Mouse (Mus musculus) embryonic facial prominence, embryonic 14.5 days (tissue): ENCODE data around the gene Inpp4a. TPM values are rescaled to one million over a fixed set of nuclear protein-coding genes. Genes with fewer than 3 reads are reported as not detected.

ENCODE experiments used
- ATAC-seq: fragments of 200-750 bp; cut with Nextera tagmentation; 2 replicates; pipeline ENCODE4 v1.8.0; 2017; ENCODE audit warnings: low read depth, moderate number of reproducible peaks, moderate TSS enrichment
- DNase-seq: peaks from one replicate; pipeline ENCODE4 v3.0.0-alpha.2; 2015; ENCODE audit warnings: low spot score
- H3K27ac ChIP-seq: fragments of 300-500 bp; sonication (generic); replicated peaks from 2 replicates; pipeline ENCODE4 v1.5.1; 2014; ENCODE audit warnings: low read depth, mild to moderate bottlenecking, low read length, moderate library complexity
- H3K27me3 ChIP-seq: fragments of 300-500 bp; sonication (generic); replicated peaks from 2 replicates; pipeline ENCODE4 v1.6.1; 2014; ENCODE audit warnings: low read length; ENCODE audit not compliant: control insufficient read depth, insufficient read depth
- H3K36me3 ChIP-seq: fragments of 300-500 bp; sonication (generic); 2 replicates; pipeline ENCODE4 v1.6.1; 2014; ENCODE audit warnings: low read length, mixed read lengths; ENCODE audit not compliant: control insufficient read depth, insufficient read depth
- H3K4me1 ChIP-seq: fragments of 300-500 bp; sonication (generic); 2 replicates; pipeline ENCODE4 v1.6.1; 2014; ENCODE audit warnings: antibody characterized with exemption, low read length; ENCODE audit not compliant: control insufficient read depth, insufficient read depth
- H3K4me2 ChIP-seq: fragments of 300-500 bp; sonication (generic); 2 replicates; pipeline ENCODE4 v1.6.1; 2014; ENCODE audit warnings: low read depth, mild to moderate bottlenecking, low read length, moderate library complexity, mixed read lengths
- H3K4me3 ChIP-seq: fragments of 300-500 bp; sonication (generic); 2 replicates; pipeline ENCODE4 v1.5.1; 2014; ENCODE audit warnings: low read depth, mild to moderate bottlenecking, low read length
- H3K9ac ChIP-seq: fragments of 300-500 bp; sonication (generic); 2 replicates; pipeline ENCODE4 v1.6.1; 2014; ENCODE audit warnings: low read depth, mild to moderate bottlenecking, low read length, moderate library complexity, mixed read lengths
- H3K9me3 ChIP-seq: fragments of 300-500 bp; sonication (generic); 2 replicates; pipeline ENCODE4 v1.6.1; 2016; ENCODE audit warnings: low read length; ENCODE audit not compliant: control insufficient read depth
- WGBS: fragments of 180-500 bp; shearing (Covaris S2); extraction: QIAGEN DNeasy Blood & Tissue Kit; methylation state at CpG from one replicate; pipeline ENCODE4 v1.1.7; 2014; 5-methylcytosine and 5-hydroxymethylcytosine counted together
- polyA plus RNA-seq: library from polyadenylated mRNA; unstranded; fragments of >200 nt; fragmentation: Nextera tagmentation; extraction: Ambion mirVana; gene quantifications from 2 replicates; pipeline ENCODE4 v1.2.1, GENCODE M21; 2014

Gene Inpp4a
- polyA plus RNA-seq, 1 experiment from 2014 or later: 17.7 TPM

GRCm38 (mm10) chr1:37427144-37427875 lies 127.6 kb downstream of the Inpp4a start:
- Histone ChIP-seq H3K36me3 (peaks cover 42% of the 10 kb centered on the region), H3K4me3 (no peak overlapping the region), H3K9me3 (peaks cover 10% of the 10 kb centered on the region), H3K4me1 (peaks cover 12% of the 10 kb centered on the region), H3K4me2 (no peak overlapping the region), H3K27ac (no peak overlapping the region), H3K9ac (no peak overlapping the region), H3K27me3 (no peaks in the 10 kb centered on the region)
- ATAC-seq: no peak
- DNase-seq: no peak
- WGBS: 93% methylated on average over 8 of the region's 8 CpGs

GRCm38 (mm10) chr1:37428911-37429310 lies 129.2 kb downstream of the Inpp4a start:
- DNase-seq (no peak), ATAC-seq (no peak)
- H3K27me3 ChIP-seq: no peaks in the 10 kb centered on the region
- H3K36me3 ChIP-seq: peaks cover 45% of the 10 kb centered on the region
- peaks cover 12% of the 10 kb centered on the region for H3K4me1 ChIP-seq
- peak overlapping the region; percentile 88 for H3K4me3 ChIP-seq
- H3K9ac ChIP-seq: peak overlapping the region; percentile 94; the same call in 1 of the 2 replicates
- H3K9me3 ChIP-seq: peaks cover 8% of the 10 kb centered on the region
- H3K27ac ChIP-seq: no peak overlapping the region
- peak overlapping the region; percentile 83 for H3K4me2 ChIP-seq
- whole genome bisulfite sequencing: 66% methylated on average over 2 of the region's 2 CpGs

GRCm38 (mm10) chr1:37429366-37430296 lies 130.0 kb downstream of the Inpp4a start, which contains the start of the genes Coa5 and Unc50:
Gene Coa5 (minus strand): TSS chr1:37430103.
Gene Unc50 (plus strand): TSS chr1:37430139.
- Histone ChIP-seq H3K4me3 (peak within 1 kb of the TSS; percentile 88), H3K4me2 (peak within 1 kb of the TSS; percentile 83), H3K27ac (no peak within 1 kb of the TSS; the same call in 1 of the 2 replicates), H3K27me3 (no peaks in the 10 kb centered on the region), H3K9me3 (peaks cover under 1% of the 10 kb centered on the region; the same call in 1 of the 2 replicates), H3K4me1 (peaks cover 12% of the 10 kb centered on the region), H3K9ac (peak within 1 kb of the TSS; percentile 94), H3K36me3 (peaks cover 42% of the 10 kb centered on the region)
- ATAC-seq: peak; percentile 99
- WGBS: 3% methylated on average over 49 of the region's 57 CpGs
- DNase-seq: peak; percentile 99

- peak overlapping the region; percentile 88 for H3K4me3 ChIP-seq
- 2% methylated on average over 40 of the region's 40 CpGs for WGBS
- H3K4me2 ChIP-seq: peak overlapping the region; percentile 83
- H3K27me3 ChIP-seq: no peaks in the 10 kb centered on the region
- H3K36me3 ChIP-seq: peaks cover 44% of the 10 kb centered on the region
- peak overlapping the region; percentile 94 for H3K9ac ChIP-seq
- no peaks in the 10 kb centered on the region for H3K9me3 ChIP-seq
- peak; percentile 51; the same call in 1 of the 2 replicates for ATAC-seq
- H3K4me1 ChIP-seq: peaks cover 12% of the 10 kb centered on the region
- peak; percentile 11 for DNase-seq
- no peak overlapping the region; the same call in 1 of the 2 replicates for H3K27ac ChIP-seq
These were observed 130.7 kb downstream of the Inpp4a start for GRCm38 (mm10) chr1:37430297-37430840.

- 87% methylated on average over 3 of the region's 3 CpGs for WGBS
- ATAC-seq: no peak
- no peak overlapping the region for H3K9ac ChIP-seq
- no peak overlapping the region for H3K4me3 ChIP-seq
- H3K36me3 ChIP-seq: peaks cover 81% of the 10 kb centered on the region
- H3K27me3 ChIP-seq: no peaks in the 10 kb centered on the region
- no peaks in the 10 kb centered on the region; the same call in 1 of the 2 replicates for H3K4me1 ChIP-seq
- H3K4me2 ChIP-seq: no peak overlapping the region
- no peaks in the 10 kb centered on the region for H3K9me3 ChIP-seq
- no peak for DNase-seq
- no peak overlapping the region for H3K27ac ChIP-seq
These were observed 136.8 kb downstream of the Inpp4a start for GRCm38 (mm10) chr1:37436419-37436818.

- no peak overlapping the region for H3K27ac ChIP-seq
- DNase-seq: no peak
- no peak for ATAC-seq
- no peaks in the 10 kb centered on the region for H3K4me1 ChIP-seq
- peaks cover 34% of the 10 kb centered on the region for H3K36me3 ChIP-seq
- WGBS: 90% methylated on average over 16 of the region's 16 CpGs
- H3K27me3 ChIP-seq: no peaks in the 10 kb centered on the region
- H3K4me3 ChIP-seq: no peak overlapping the region
- no peak overlapping the region for H3K9ac ChIP-seq
- no peaks in the 10 kb centered on the region for H3K9me3 ChIP-seq
- no peak overlapping the region for H3K4me2 ChIP-seq
These were observed 143.5 kb downstream of the Inpp4a start for GRCm38 (mm10) chr1:37442848-37443835.

- DNase-seq (peak; percentile 18), ATAC-seq (no peak)
- Histone ChIP-seq H3K9ac (no peak overlapping the region), H3K4me1 (no peaks in the 10 kb centered on the region), H3K27me3 (no peaks in the 10 kb centered on the region), H3K4me3 (no peak overlapping the region), H3K36me3 (peaks cover 10% of the 10 kb centered on the region; the same call in 1 of the 2 replicates), H3K4me2 (no peak overlapping the region), H3K9me3 (no peaks in the 10 kb centered on the region), H3K27ac (no peak overlapping the region)
- WGBS: 75% methylated on average over 10 of the region's 10 CpGs
These were observed 148.9 kb downstream of the Inpp4a start for GRCm38 (mm10) chr1:37448361-37449095.
